Mouse (Mus musculus) liver, adult 2 months (tissue): ENCODE data around the gene Zbtb49.

Experiments used
- CTCF ChIP-seq: fragments of 200-500 bp; IDR thresholded peaks from 2 replicates; pipeline ENCODE4 v1.5.1; 2011; ENCODE audit warnings: low read depth, low read length, control low read depth
- POLR2A ChIP-seq: fragments of 200-500 bp; IDR thresholded peaks from 2 replicates; pipeline ENCODE4 v1.6.1; 2011; ENCODE audit warnings: low read length, control low read depth; ENCODE audit not compliant: insufficient read depth; ENCODE audit errors: extremely low read depth

- TF ChIP-seq CTCF (peak; percentile 81), POLR2A (no peak)
Observed at GRCm38 (mm10) chr5:38235422-38235821, 15.2 kb upstream of the Zbtb49 start.
